Mouse (Mus musculus): ENCODE data around the gene Tcirg1. TPM values are rescaled to one million over a fixed set of nuclear protein-coding genes. Genes with fewer than 3 reads are reported as not detected.

Tcirg1 gene
- polyA plus RNA-seq, 1 experiment from 2014 or later: 29.7 TPM

DNA sequence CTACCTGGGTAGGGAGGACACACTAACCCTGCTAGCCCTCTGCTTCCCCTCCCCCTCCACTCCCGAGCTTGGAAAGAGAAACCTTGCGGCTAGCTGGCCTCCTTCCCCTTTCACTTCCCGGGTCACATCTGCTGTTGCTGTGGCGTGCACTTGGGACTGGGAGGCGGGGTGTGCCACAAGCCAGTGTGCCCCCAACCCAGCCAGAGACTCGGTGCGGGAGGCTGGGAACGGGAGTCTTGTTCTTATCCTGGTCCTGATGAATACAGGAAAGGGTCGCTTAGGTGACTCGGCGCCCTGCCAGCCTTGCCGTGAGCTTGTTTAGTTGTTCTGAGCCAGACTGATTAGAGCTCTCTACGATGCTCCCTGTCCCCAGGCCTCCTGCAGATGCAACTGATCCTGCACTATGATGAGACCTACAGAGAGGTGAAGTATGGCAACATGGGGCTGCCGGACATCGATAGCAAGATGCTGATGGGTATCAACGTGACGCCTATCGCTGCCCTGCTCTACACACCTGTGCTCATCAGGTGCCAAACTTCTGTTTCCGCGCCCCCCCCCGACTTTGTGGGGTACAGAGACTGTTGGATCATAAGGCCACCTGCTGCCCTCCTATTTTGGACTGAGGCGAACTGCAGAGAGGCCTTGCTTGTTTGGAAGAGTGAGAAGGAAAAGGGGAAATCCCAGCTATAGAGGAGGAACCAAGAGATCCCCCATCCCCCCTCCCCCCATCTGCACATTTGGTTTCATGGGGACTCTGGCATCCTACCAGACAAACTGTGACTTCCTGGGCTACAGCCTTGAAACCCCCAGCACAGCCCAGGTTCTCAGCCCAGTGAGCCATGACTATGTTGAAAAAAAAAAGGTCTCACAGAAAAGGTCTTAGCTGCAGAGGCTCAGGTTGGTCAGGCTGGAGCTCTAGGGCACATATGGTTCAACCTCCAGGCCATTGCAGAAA is 29.2 kb upstream of the Tcirg1 start:
- peak overlapping the region; percentile 62 for H3K9ac ChIP-seq (replicated peaks)
- no peaks in the 10 kb centered on the region for H3K27me3 ChIP-seq (ENCODE audit: insufficient read depth, low read length)
- peak overlapping the region; percentile 58 for H3K4me3 ChIP-seq (ENCODE audit: low read depth, low read length)
- peak overlapping the region; percentile 81 for H3K27ac ChIP-seq (ENCODE audit: low read depth)
- H3K9me3 ChIP-seq (ENCODE audit: low read length): no peaks in the 10 kb centered on the region
- peak; percentile 57 for ATAC-seq
- peak; percentile 79 for DNase-seq
- peaks cover 13% of the 10 kb centered on the region for H3K4me1 ChIP-seq (ENCODE audit: insufficient read depth)
- H3K36me3 ChIP-seq (replicated peaks; ENCODE audit: insufficient read depth, low read length): peaks cover 3% of the 10 kb centered on the region; the same call in 1 of the 2 replicates
- 4% methylated on average over 22 of the region's 22 CpGs for WGBS (ENCODE audit: insufficient replicate concordance)
- no peak for TF ChIP-seq EP300 (IDR thresholded peaks at IDR 0.05; ENCODE audit: low read depth)
- no peak for TF ChIP-seq CTCF (IDR thresholded peaks at IDR 0.05; ENCODE audit: low read depth)
- peak overlapping the region; percentile 75 for H3K4me2 ChIP-seq (ENCODE audit: low read depth, low read length)

DNA sequence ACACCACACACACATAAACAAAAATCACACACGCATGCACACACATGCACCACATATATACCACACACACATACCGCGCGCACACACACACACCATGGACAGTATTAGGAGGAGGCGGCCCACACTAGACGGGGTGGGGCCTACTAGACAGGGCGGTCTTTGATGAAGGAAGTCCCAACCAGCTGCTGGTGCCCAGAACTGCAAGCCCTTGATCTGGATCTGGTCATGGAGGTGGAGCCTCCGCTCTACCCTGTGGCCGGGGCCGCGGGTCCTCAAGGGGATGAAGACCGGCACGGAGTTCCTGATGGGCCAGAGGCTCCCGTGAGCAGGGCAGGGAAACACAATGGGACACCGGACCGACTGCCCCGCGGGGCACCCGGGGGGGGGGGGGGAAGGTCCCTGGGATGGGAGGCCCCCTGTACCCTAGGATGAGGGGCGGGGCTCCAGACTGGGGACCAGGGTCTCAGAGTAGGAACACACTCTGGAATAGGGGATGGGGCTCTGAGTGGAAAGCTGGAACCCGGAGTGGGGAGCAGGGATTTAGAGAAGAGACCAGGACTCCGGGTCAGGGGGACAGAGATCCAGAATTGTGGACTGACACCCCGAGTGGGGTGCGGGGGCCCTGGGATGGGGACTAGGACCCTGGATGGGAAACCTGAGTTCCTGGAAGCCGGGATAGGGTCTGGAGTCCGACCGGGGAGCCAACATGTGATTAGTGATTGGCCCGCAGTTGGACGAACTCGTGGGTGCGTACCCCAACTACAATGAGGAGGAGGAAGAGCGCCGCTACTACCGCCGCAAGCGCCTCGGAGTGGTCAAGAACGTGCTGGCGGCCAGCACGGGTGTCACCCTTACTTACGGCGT is 28.3 kb upstream of the Tcirg1 start, which contains the start of gene Unc93b1:
Gene Unc93b1 (plus strand): TSS at position 155 of the 864 bp plus-strand sequence.
- WGBS (ENCODE audit: insufficient replicate concordance): 3% methylated on average over 37 of the region's 42 CpGs
- peak; percentile 87 for ATAC-seq
- peak within 1 kb of the TSS; percentile 81 for H3K27ac ChIP-seq (ENCODE audit: low read depth)

DNA sequence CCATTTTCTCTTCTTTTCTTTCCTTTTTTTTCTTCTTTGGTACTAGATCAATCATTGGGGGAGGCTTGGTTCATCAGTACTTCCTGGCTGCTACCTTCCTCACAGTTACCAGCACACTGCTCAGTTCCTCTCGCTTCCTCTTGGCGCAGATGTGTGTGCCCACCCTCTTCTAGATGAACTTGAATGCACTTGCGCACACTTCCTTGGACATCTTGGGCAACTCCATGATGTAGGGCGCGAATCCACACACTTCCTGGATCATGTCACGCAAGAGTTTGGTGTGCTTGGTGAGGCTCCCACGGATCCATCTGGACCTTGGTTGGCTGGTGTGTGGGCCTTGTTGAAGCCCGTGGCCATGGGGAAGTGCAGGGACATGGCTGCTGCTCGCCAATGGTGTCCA is 24.8 kb upstream of the Tcirg1 start:
- no peak for DNase-seq
- peak overlapping the region; percentile 67 for H3K27ac ChIP-seq (ENCODE audit: low read depth)

More for the DNA sequence above, 28.3 kb upstream of the Tcirg1 start, which contains the start of gene Unc93b1:
- Histone ChIP-seq H3K4me3 (ENCODE audit: low read depth, low read length) (peak within 1 kb of the TSS; percentile 58), H3K4me2 (ENCODE audit: low read depth, low read length) (peak within 1 kb of the TSS; percentile 75), H3K27me3 (ENCODE audit: insufficient read depth, low read length) (no peaks in the 10 kb centered on the region), H3K36me3 (replicated peaks; ENCODE audit: insufficient read depth, low read length) (no peaks in the 10 kb centered on the region), H3K4me1 (ENCODE audit: insufficient read depth) (peaks cover 22% of the 10 kb centered on the region), H3K9ac (replicated peaks) (peak within 1 kb of the TSS; percentile 62), H3K9me3 (ENCODE audit: low read length) (no peaks in the 10 kb centered on the region)
- TF ChIP-seq EP300 (IDR thresholded peaks at IDR 0.05; ENCODE audit: low read depth): no peak
- TF ChIP-seq CTCF (IDR thresholded peaks at IDR 0.05; ENCODE audit: low read depth): no peak
- DNase-seq: peak; percentile 79

DNA sequence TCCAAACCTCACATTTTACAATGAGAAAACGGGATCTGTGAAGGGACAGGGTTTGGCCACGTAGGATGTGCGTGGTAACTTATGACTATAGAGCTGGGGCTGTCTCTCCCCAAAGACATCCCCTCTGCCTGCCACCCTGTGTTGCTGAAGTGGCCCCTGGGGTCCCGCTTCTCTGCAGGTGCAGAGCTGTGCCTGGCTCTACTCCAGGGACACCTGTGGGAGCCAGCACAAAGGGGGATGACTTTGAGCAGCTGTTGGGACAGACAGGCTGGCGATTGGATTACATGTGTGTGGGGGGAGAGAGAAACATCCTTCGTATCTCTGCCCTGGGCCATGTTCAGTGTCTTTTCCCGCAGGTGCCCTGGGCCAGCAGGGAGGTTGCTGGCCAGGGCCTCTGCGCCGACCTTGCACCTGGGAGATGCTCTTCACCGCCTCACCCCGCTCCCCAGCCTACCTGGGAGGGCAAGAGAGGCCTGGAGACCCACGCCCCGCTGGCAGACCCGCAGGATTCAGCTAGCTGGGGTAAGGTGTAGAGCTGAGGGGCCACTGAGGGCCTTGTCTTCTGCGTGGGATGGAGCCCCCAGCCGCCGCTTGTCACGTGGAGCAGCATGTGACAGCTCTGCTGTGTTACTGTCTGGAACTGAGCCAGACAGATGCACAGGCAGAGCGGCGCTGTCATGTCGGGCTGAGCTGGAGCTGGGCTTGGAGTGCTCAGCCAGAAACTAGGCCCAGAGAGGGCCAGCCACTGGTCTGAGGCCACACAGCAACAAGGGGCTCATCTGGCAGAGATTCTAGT is 23.5 kb upstream of the Tcirg1 start:
- no peak overlapping the region for H3K4me3 ChIP-seq (ENCODE audit: low read depth, low read length)
- WGBS (ENCODE audit: insufficient replicate concordance): 77% methylated on average over 21 of the region's 21 CpGs
- ATAC-seq (no peak), DNase-seq (no peak)
- TF ChIP-seq EP300 (IDR thresholded peaks at IDR 0.05; ENCODE audit: low read depth) (no peak), CTCF (IDR thresholded peaks at IDR 0.05; ENCODE audit: low read depth) (no peak)
- H3K9me3 ChIP-seq (ENCODE audit: low read length): no peaks in the 10 kb centered on the region
- peak overlapping the region; percentile 47; the same call in 1 of the 2 replicates for H3K9ac ChIP-seq (replicated peaks)
- no peaks in the 10 kb centered on the region for H3K27me3 ChIP-seq (ENCODE audit: insufficient read depth, low read length)
- H3K27ac ChIP-seq (ENCODE audit: low read depth): peak overlapping the region; percentile 67
- no peak overlapping the region for H3K4me2 ChIP-seq (ENCODE audit: low read depth, low read length)
- H3K4me1 ChIP-seq (ENCODE audit: insufficient read depth): peaks cover 28% of the 10 kb centered on the region
- H3K36me3 ChIP-seq (replicated peaks; ENCODE audit: insufficient read depth, low read length): no peaks in the 10 kb centered on the region

More for the DNA sequence above, 24.8 kb upstream of the Tcirg1 start:
- H3K9me3 ChIP-seq (ENCODE audit: low read length): no peaks in the 10 kb centered on the region
- WGBS (ENCODE audit: insufficient replicate concordance): 60% methylated on average over 9 of the region's 9 CpGs
- H3K27me3 ChIP-seq (ENCODE audit: insufficient read depth, low read length): no peaks in the 10 kb centered on the region
- H3K4me3 ChIP-seq (ENCODE audit: low read depth, low read length): no peak overlapping the region
- peaks cover 33% of the 10 kb centered on the region for H3K4me1 ChIP-seq (ENCODE audit: insufficient read depth)
- peak; percentile 12; the same call in 1 of the 2 replicates for ATAC-seq
- no peaks in the 10 kb centered on the region for H3K36me3 ChIP-seq (replicated peaks; ENCODE audit: insufficient read depth, low read length)
- H3K4me2 ChIP-seq (ENCODE audit: low read depth, low read length): no peak overlapping the region
- no peak for TF ChIP-seq CTCF (IDR thresholded peaks at IDR 0.05; ENCODE audit: low read depth)
- TF ChIP-seq EP300 (IDR thresholded peaks at IDR 0.05; ENCODE audit: low read depth): no peak
- no peak overlapping the region for H3K9ac ChIP-seq (replicated peaks)

DNA sequence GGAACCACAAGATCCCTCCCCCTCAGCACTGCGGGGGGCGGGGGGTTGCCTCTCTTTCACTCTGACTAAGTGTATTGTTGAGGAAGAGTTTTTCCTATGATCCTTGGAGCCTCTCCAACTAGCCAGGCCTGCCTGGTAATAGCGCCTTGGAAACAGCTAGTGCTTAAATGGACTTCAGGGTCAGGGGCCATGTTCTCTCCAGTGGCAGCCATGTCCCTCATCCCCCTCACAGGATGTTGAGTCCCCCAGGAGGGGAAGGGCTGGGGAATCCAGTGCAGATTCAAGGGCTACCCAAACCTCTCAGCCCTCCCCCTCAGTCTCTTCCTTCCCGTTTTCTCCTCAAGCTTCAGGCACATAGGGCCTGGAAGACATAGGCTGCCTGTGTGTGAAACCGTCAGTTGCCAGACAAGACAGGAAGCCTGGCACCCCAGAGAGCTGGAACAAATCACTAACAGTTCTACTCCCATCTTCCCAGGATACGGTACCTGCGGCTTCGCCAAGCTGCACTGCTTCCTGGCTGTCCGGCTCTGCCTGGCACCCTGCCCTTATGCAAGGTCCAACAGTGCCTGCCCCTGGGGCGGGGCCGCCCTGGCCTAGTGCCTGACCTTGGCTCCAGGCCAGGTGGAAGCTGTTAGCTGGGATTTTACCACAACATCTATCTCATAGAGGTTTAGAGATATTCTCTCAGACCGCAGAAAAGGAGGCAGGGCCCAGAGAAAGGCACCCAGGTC is 22.4 kb upstream of the Tcirg1 start, which contains the start of gene Aldh3b1:
Gene Aldh3b1 (minus strand): TSS at position 598 of the 731 bp plus-strand sequence.
- H3K27me3 ChIP-seq (ENCODE audit: insufficient read depth, low read length): no peaks in the 10 kb centered on the region
- no peaks in the 10 kb centered on the region for H3K36me3 ChIP-seq (replicated peaks; ENCODE audit: insufficient read depth, low read length)
- peak within 1 kb of the TSS; percentile 51 for H3K4me2 ChIP-seq (ENCODE audit: low read depth, low read length)
- no peaks in the 10 kb centered on the region for H3K9me3 ChIP-seq (ENCODE audit: low read length)
- peak; percentile 90 for DNase-seq
- TF ChIP-seq EP300 (IDR thresholded peaks at IDR 0.05; ENCODE audit: low read depth): peak; percentile 12; the same call in 1 of the 2 replicates
- TF ChIP-seq CTCF (IDR thresholded peaks at IDR 0.05; ENCODE audit: low read depth): no peak
- H3K4me3 ChIP-seq (ENCODE audit: low read depth, low read length): peak within 1 kb of the TSS; percentile 30
- 14% methylated on average over 12 of the region's 12 CpGs for WGBS (ENCODE audit: insufficient replicate concordance)
- peak within 1 kb of the TSS; percentile 67 for H3K27ac ChIP-seq (ENCODE audit: low read depth)
- peak; percentile 83 for ATAC-seq
- peaks cover 36% of the 10 kb centered on the region for H3K4me1 ChIP-seq (ENCODE audit: insufficient read depth)
- H3K9ac ChIP-seq (replicated peaks): peak within 1 kb of the TSS; percentile 47
